Mouse (Mus musculus) ovary, adult 10 weeks (tissue): Measurements from ENCODE around the gene 9030025P20Rik. TPM values are rescaled to one million over a fixed set of nuclear protein-coding genes. Genes with fewer than 3 reads are reported as not detected.

Experiments
- polyA plus RNA-seq: library from polyadenylated mRNA; stranded (reverse); fragments of 350-450 nt; fragmentation: Illumina TruSeq; extraction: RNeasy Lipid Tissue Mini Kit (QIAGEN cat#74804); gene quantifications from one replicate; pipeline ENCODE4 v1.2.3, GENCODE M21; 2014

Gene 9030025P20Rik
- 2.7 TPM for polyA plus RNA-seq

DNA sequence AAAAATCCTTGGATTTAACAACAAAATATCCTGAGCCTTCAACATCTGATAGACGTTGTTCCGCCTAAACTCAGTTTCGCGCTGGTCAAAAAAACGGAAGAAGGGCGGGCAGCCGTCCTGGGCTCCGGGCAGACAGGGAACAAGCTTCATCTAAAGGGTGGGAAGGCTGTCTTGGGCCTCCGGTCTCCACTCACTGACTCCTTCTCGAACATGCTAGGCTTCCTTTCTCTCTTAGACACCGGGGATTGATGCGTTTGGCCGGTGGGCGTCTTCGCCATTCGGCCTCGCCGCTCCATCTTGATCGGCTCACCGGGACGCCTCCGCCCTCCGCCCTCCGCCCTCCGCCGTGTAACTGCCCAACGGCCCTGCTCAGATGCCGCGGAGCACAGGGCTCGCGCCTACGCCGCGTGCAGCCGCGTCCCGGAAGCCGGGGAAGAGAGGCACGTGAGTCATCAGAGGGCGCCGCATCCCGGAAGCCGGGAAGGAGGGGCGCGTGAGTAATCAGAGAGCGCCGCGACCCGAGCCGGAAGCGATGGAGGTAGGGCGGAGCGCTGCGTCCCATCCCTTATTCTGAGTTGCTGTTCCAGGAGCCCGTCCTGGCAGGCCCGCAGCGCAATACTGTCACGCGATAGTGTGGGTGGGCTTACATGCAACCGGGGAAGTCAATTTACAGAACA, at the start of gene 9030025P20Rik, which contains the start of gene Gm3417:
TSS of gene 9030025P20Rik (plus strand) at position 107 of the 677 bp plus-strand sequence.
TSS of gene Gm3417 (minus strand) at position 429 of the 677 bp plus-strand sequence.

DNA sequence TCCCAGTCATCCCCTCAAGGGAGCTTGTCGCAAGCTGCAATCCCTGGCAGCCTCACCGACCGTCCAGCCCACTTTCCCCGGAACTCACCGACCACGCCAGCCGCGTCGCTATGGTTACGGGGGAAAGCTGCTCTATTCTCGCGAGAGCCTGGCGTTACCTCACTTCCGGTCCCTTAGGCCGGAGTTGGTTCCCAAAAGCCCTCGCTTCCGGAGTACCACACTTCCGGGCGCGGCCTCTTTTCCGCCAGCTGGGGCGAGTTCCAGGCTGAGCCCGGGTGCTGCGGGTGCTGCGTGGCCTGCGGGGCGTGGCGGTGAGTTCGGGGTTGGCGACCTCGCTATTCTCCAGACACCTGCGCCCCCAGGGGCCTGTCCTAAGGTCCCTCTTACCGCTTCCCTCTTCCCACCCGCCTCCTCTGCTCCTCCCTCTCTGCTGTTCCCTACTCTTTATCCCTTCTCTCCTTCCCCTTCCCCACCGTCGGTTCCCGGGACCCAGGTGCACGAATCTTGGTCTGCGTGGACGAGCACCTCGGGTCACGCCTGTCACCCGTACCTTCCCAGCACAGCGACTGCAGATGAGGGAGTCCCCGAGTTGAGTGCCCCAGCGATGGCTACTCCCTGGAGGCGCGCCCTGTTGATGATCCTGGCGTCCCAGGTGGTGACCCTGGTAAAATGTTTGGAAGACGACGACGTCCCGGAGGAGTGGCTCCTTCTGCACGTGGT, 35.1 kb upstream of the 9030025P20Rik start, which contains the start of the genes Wdr27 and 1600012H06Rik:
TSS of gene Wdr27 (minus strand) at position 150 of the 720 bp plus-strand sequence.
TSS of gene 1600012H06Rik (plus strand) at position 176 of the 720 bp plus-strand sequence.

GRCm38 (mm10) chr17:14960951-14961556, 17.2 kb upstream of the 9030025P20Rik start, which contains the start of gene Phf10:
Gene Phf10, minus strand, starts transcription at chr17:14961273.

GRCm38 (mm10) chr17:15009706-15010413, 31.6 kb downstream of the 9030025P20Rik start, which contains the start of gene Gm3435:
Gene Gm3435, plus strand, starts transcription at chr17:15010176.

Other genes with a start within 250 kb of the 9030025P20Rik start
- 2.6 TPM for gene Wdr27, start 35.3 kb upstream of the 9030025P20Rik start, polyA plus RNA-seq
- gene 1600012H06Rik, start 35.3 kb upstream of the 9030025P20Rik start, polyA plus RNA-seq, result 167 TPM
- 157 TPM for gene Phf10, start 17.2 kb upstream of the 9030025P20Rik start, polyA plus RNA-seq
- 1.9 TPM for gene Gm3417, start 322 bp downstream of the 9030025P20Rik start, polyA plus RNA-seq
- gene Gm3435, start 31.7 kb downstream of the 9030025P20Rik start, polyA plus RNA-seq, result 1.8 TPM
- gene Ermard, start 62.7 kb downstream of the 9030025P20Rik start, polyA plus RNA-seq, result 36.2 TPM
- gene Tcte3, start 63.0 kb downstream of the 9030025P20Rik start, polyA plus RNA-seq, result 5.4 TPM
- gene Gm3448, start 63.1 kb downstream of the 9030025P20Rik start, polyA plus RNA-seq, result 1.6 TPM